Mouse (Mus musculus) heart, embryonic 14.5 days (tissue): ENCODE results near the gene Arhgap31. TPM values are rescaled to one million over a fixed set of nuclear protein-coding genes. Genes with fewer than 3 reads are reported as not detected.

Experiments
- ATAC-seq: fragments of 200-750 bp; cut with Nextera tagmentation; 2 replicates; pipeline ENCODE4 v1.8.0; 2017; ENCODE audit warnings: low read depth, moderate TSS enrichment; ENCODE audit not compliant: insufficient number of reproducible peaks, insufficient read depth, low FRiP score
- H3K27ac ChIP-seq, 2 experiments: fragments of 200-500 bp in 1 of 2; fragments of 300-500 bp in 1 of 2; sonication (generic) in 1 of 2; replicated peaks in 1 of 2; 2 replicates each; pipeline ENCODE4 v1.5.1; 2012 to 2014; ENCODE audit warnings: low read depth in 2 of 2, low read length in 2 of 2, control low read depth in 1 of 2, mild to moderate bottlenecking in 1 of 2, mixed read lengths in 1 of 2; ENCODE audit not compliant: control insufficient read depth in 1 of 2, insufficient read depth in 1 of 2
- H3K27me3 ChIP-seq: fragments of 300-500 bp; sonication (generic); 2 replicates; pipeline ENCODE4 v1.6.1; 2014; ENCODE audit warnings: mild to moderate bottlenecking, low read length, control low read depth; ENCODE audit not compliant: control insufficient read depth, insufficient read depth
- H3K36me3 ChIP-seq: fragments of 300-500 bp; sonication (generic); 2 replicates; pipeline ENCODE4 v1.6.1; 2014; ENCODE audit warnings: mild to moderate bottlenecking, control low read depth, low read length, mixed read lengths; ENCODE audit not compliant: control insufficient read depth, insufficient read depth
- H3K4me1 ChIP-seq, 2 experiments: fragments of 200-500 bp in 1 of 2; fragments of 300-500 bp in 1 of 2; sonication (generic) in 1 of 2; 2 replicates each; pipeline ENCODE4 v1.6.1; 2012 to 2014; ENCODE audit warnings: low read length in 2 of 2, control low read depth in 1 of 2, mixed read lengths in 1 of 2; ENCODE audit not compliant: control insufficient read depth in 2 of 2, insufficient read depth in 2 of 2
- H3K4me2 ChIP-seq: fragments of 300-500 bp; sonication (generic); 2 replicates; pipeline ENCODE4 v1.6.1; 2014; ENCODE audit warnings: mild to moderate bottlenecking, low read length
- H3K4me3 ChIP-seq, 2 experiments: fragments of 200-500 bp in 1 of 2; fragments of 300-500 bp in 1 of 2; sonication (generic) in 1 of 2; 2 replicates each; pipeline ENCODE4 v1.5.1; 2012 to 2014; ENCODE audit warnings: low read length in 2 of 2, mild to moderate bottlenecking in 2 of 2, control low read depth in 1 of 2, low read depth in 1 of 2, moderate library complexity in 1 of 2; ENCODE audit not compliant: control insufficient read depth in 1 of 2, insufficient read depth in 1 of 2
- H3K9ac ChIP-seq: fragments of 300-500 bp; sonication (generic); 2 replicates; pipeline ENCODE4 v1.6.1; 2014; ENCODE audit warnings: mild to moderate bottlenecking, low read length
- H3K9me3 ChIP-seq: fragments of 300-500 bp; sonication (generic); 2 replicates; pipeline ENCODE4 v1.6.1; 2016; ENCODE audit warnings: low read length, control low read depth; ENCODE audit not compliant: control insufficient read depth
- WGBS: fragments of 180-500 bp; shearing (Covaris S2); extraction: QIAGEN DNeasy Blood & Tissue Kit; methylation state at CpG from one replicate; pipeline ENCODE4 v1.1.7; 2014; 5-methylcytosine and 5-hydroxymethylcytosine counted together
- polyA plus RNA-seq: library from polyadenylated mRNA; unstranded; fragments of >200 nt; fragmentation: Nextera tagmentation; extraction: Ambion mirVana; gene quantifications from 2 replicates; pipeline ENCODE4 v1.2.1, GENCODE M21; 2014

The Arhgap31 gene
- polyA plus RNA-seq, 1 experiment from 2014 or later: 51.3 TPM

- Histone ChIP-seq H3K9me3 (no peaks in the 10 kb centered on the region), H3K27ac (no peak overlapping the region), H3K9ac (no peak overlapping the region), H3K36me3 (peaks cover 88% of the 10 kb centered on the region), H3K4me1 (peaks cover 9 to 17% of the 10 kb centered on the region in 2 experiments), H3K27me3 (no peaks in the 10 kb centered on the region), H3K4me2 (no peak overlapping the region), H3K4me3 (no peak overlapping the region)
- no peak for ATAC-seq
- WGBS: 94% methylated on average over 13 of the region's 13 CpGs
Measured at GRCm38 (mm10) chr16:38617977-38618376, 95.1 kb downstream of the Arhgap31 start.

DNA sequence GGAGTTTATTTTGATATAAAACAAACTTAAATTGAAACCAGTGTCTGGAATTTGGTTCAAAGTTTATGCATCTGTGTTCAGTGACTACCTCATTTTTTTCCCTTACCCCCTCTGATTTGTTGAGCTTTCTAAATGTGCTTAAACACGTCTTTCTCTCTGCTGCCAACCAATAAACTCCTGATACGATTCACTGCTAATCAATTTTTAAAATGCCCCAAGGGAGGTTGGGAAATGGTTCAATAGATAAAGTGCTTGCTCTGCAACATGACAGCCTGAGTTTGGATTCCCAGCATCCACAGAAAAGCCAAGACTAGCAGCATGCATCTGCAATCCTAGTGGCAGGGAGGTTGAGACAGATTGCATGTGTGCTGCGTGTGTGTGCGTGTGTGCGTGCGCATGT lies 99.4 kb downstream of the Arhgap31 start:
- peaks cover 91% of the 10 kb centered on the region for H3K36me3 ChIP-seq
- peaks cover 6% of the 10 kb centered on the region for H3K9me3 ChIP-seq
- no peaks in the 10 kb centered on the region for H3K4me1 ChIP-seq
- no peak overlapping the region for H3K9ac ChIP-seq
- no peak overlapping the region for H3K27ac ChIP-seq
- 94% methylated on average over 6 of the region's 6 CpGs for WGBS
- H3K4me2 ChIP-seq: no peak overlapping the region
- no peaks in the 10 kb centered on the region for H3K27me3 ChIP-seq
- no peak overlapping the region for H3K4me3 ChIP-seq
- ATAC-seq: no peak

GRCm38 (mm10) chr16:38612646-38613045 lies 100.4 kb downstream of the Arhgap31 start:
- no peak for ATAC-seq
- 78% methylated on average over 5 of the region's 5 CpGs for WGBS
- Histone ChIP-seq H3K4me3 (no peak overlapping the region), H3K36me3 (peaks cover 91% of the 10 kb centered on the region), H3K9ac (no peak overlapping the region), H3K9me3 (peaks cover 6% of the 10 kb centered on the region), H3K4me2 (no peak overlapping the region), H3K27me3 (no peaks in the 10 kb centered on the region), H3K27ac (no peak overlapping the region), H3K4me1 (no peaks in the 10 kb centered on the region)

GRCm38 (mm10) chr16:38609092-38609491 lies 104.0 kb downstream of the Arhgap31 start:
- Histone ChIP-seq H3K36me3 (peaks cover 100% of the 10 kb centered on the region), H3K4me3 (no peak overlapping the region), H3K4me1 (no peaks in the 10 kb centered on the region), H3K9ac (no peak overlapping the region), H3K27me3 (no peaks in the 10 kb centered on the region), H3K4me2 (no peak overlapping the region), H3K27ac (no peak overlapping the region), H3K9me3 (peaks cover 6% of the 10 kb centered on the region)
- 74% methylated on average over 18 of the region's 18 CpGs for WGBS
- ATAC-seq: no peak

GRCm38 (mm10) chr16:38608687-38609086 lies 104.4 kb downstream of the Arhgap31 start:
- H3K9me3 ChIP-seq: peaks cover 6% of the 10 kb centered on the region
- H3K4me1 ChIP-seq: no peaks in the 10 kb centered on the region
- no peak overlapping the region for H3K4me3 ChIP-seq
- H3K27me3 ChIP-seq: no peaks in the 10 kb centered on the region
- no peak for ATAC-seq
- peaks cover 100% of the 10 kb centered on the region for H3K36me3 ChIP-seq
- no peak overlapping the region for H3K27ac ChIP-seq
- WGBS: 76% methylated on average over 12 of the region's 12 CpGs
- H3K4me2 ChIP-seq: no peak overlapping the region
- no peak overlapping the region for H3K9ac ChIP-seq

- no peak overlapping the region for H3K4me3 ChIP-seq
- H3K27me3 ChIP-seq: no peaks in the 10 kb centered on the region
- H3K4me2 ChIP-seq: no peak overlapping the region
- H3K36me3 ChIP-seq: peaks cover 100% of the 10 kb centered on the region
- no peak overlapping the region for H3K27ac ChIP-seq
- 87% methylated on average over 7 of the region's 7 CpGs for WGBS
- no peaks in the 10 kb centered on the region for H3K4me1 ChIP-seq
- ATAC-seq: no peak
- no peak overlapping the region for H3K9ac ChIP-seq
- H3K9me3 ChIP-seq: peaks cover 6% of the 10 kb centered on the region
Measured at GRCm38 (mm10) chr16:38606509-38606908, 106.6 kb downstream of the Arhgap31 start.

GRCm38 (mm10) chr16:38602989-38603804 lies 109.9 kb downstream of the Arhgap31 start:
- Histone ChIP-seq H3K4me1 (no peaks in the 10 kb centered on the region), H3K4me3 (no peak overlapping the region), H3K9ac (no peak overlapping the region), H3K36me3 (peaks cover 100% of the 10 kb centered on the region), H3K9me3 (no peaks in the 10 kb centered on the region), H3K27ac (no peak overlapping the region), H3K4me2 (no peak overlapping the region), H3K27me3 (no peaks in the 10 kb centered on the region)
- 48% methylated on average over 11 of the region's 11 CpGs for WGBS
- no peak for ATAC-seq
